Mouse (Mus musculus): ENCODE results near the gene Ier5l. TPM values are rescaled to one million over a fixed set of nuclear protein-coding genes. Genes with fewer than 3 reads are reported as not detected.
A peak's percentile ranks its signal among the peaks of the same experiment; 100 is the strongest.

Ier5l gene
- 2.1 and 3.1 TPM in 2 replicates for polyA plus RNA-seq (2015; fragmentation: Nextera tagmentation; extraction: Ambion mirVana)

DNA sequence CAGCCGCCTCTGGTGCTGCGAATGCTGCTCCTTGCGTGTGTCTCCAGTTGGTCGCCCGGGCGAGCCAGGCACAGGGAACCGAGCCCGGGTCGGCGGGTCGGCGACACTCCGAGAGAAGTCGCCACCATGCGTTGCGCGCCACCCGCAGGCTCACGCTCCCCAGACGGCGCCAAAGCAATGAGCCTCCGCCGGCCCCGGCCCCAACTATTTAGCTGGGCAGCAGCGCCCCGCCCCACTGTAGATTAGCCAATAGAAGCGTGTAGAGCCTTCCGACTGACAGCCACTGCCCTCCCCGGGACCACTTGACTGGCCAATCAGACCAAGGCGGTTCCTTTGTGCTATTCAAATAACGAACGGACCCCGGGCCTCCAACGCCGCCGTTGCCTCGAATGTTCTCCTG lies at the start of gene Ier5l:
Gene Ier5l, minus strand, starts transcription at position 181 of the 400 bp plus-strand sequence.
- Histone ChIP-seq H3K9me3 (no peaks in the 10 kb centered on the region), H3K4me3 (peak within 1 kb of the TSS; percentile 90), H3K4me1 (replicated peaks) (peaks cover 33% of the 10 kb centered on the region), H3K9ac (peak within 1 kb of the TSS; percentile 98), H3K4me2 (peak within 1 kb of the TSS; percentile 97), H3K27ac (replicated peaks) (peak within 1 kb of the TSS; percentile 93), H3K27me3 (peaks cover 16% of the 10 kb centered on the region), H3K36me3 (no peaks in the 10 kb centered on the region)
- ATAC-seq (ENCODE audit: low read depth) = peak; percentile 90
- 0% methylated on average over 37 of the region's 37 CpGs for WGBS

DNA sequence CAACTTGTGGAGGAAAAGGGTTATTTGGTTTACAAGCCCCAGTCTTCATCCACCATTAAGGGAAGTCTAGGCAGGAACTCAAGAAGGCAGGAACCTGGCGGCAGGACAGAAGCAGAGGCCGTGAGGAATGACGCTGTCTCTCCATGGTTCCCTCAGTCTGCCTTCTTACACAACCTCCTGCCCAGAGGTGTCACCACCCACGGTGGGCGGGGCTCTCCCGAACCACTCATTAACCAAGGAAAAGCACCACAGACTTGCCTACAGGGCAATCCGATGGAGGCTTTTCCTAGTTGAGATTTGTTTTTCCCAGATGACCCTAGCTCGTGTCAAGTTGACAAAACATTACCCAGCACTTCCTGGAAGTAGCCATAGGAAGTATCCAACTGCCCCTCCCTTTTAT lies 49.7 kb upstream of the Ier5l start:
- H3K4me1 ChIP-seq (replicated peaks) = peaks cover 3% of the 10 kb centered on the region; the same call in 1 of the 2 replicates
- H3K27me3 ChIP-seq = no peaks in the 10 kb centered on the region
- no peak overlapping the region for H3K9ac ChIP-seq
- no peak for ATAC-seq (ENCODE audit: low read depth)
- no peak overlapping the region for H3K4me2 ChIP-seq
- no peak overlapping the region for H3K4me3 ChIP-seq
- no peaks in the 10 kb centered on the region for H3K36me3 ChIP-seq
- no peak overlapping the region for H3K27ac ChIP-seq (replicated peaks)
- 66% methylated on average over 8 of the region's 8 CpGs for WGBS
- no peaks in the 10 kb centered on the region for H3K9me3 ChIP-seq

DNA sequence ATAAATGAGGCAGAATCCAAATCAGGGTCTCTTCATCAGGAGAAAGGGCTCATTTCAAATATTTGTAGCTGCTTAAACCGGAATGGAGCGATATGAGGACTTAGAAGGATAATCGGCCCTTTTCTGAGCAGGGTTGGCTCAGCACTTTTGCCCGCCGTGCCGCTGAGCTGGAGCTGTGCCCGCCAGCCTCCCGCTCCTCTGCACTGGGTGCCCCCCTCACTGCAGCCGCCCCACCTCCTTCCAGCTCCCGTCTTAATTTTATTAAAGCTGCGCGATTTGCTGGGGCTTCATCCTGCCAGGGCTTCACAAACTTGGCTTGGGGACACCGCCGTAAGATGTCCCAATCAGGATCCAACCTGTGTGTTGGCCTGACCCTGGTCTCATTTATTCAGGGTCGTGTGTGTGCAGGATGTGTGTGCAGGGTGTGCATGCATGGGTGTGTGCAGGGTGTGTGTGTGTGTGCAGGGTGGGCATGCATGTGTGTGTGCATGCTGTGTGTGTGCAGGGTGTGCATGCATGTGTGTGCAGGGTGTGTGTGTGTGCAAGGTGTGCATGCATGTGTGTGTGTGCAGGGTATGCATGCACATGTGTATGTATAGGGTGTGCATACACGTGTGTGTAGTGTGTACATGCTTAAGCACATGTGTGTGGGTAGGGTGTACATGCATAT lies 36.8 kb upstream of the Ier5l start:
- WGBS = 80% methylated on average over 16 of the region's 16 CpGs
- ATAC-seq (ENCODE audit: low read depth) = no peak

DNA sequence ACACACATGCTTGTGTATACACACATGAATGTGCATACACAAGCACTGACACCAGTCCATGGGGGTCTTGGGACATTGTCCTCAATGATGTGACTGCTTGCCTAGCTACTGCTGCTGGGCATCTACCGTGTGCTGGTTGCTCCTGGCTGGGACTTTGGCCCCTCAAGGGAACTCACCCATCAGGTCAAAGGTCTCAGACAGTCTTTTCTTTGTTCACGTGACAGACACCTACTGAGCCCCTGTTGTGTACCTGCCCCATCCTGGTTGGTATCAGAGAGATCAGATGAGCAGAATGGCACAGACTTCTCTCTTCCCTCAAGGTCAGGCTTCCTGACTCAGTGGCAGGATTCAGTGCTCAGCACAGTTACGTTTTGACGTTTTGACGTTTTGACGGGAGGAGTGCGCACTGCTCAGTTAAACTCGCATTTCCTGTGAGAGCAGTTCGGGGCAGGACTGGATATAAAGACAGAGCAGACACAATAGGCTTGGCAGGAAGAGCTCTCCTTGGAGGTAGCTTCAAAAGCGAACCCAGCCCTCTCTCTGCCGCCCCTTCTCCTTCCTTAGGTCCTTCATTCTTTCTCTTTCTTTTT lies 33.2 kb upstream of the Ier5l start:
- Histone ChIP-seq H3K4me1 (replicated peaks) (no peaks in the 10 kb centered on the region), H3K4me3 (no peak overlapping the region), H3K27me3 (no peaks in the 10 kb centered on the region), H3K27ac (replicated peaks) (no peak overlapping the region), H3K4me2 (no peak overlapping the region), H3K9me3 (no peaks in the 10 kb centered on the region), H3K36me3 (no peaks in the 10 kb centered on the region), H3K9ac (no peak overlapping the region)
- ATAC-seq (ENCODE audit: low read depth) = no peak
- WGBS = 69% methylated on average over 11 of the region's 11 CpGs

More for the DNA sequence above, 36.8 kb upstream of the Ier5l start:
- H3K4me3 ChIP-seq = no peak overlapping the region
- no peak overlapping the region for H3K4me2 ChIP-seq
- H3K9ac ChIP-seq = no peak overlapping the region
- no peaks in the 10 kb centered on the region for H3K9me3 ChIP-seq
- no peak overlapping the region for H3K27ac ChIP-seq (replicated peaks)
- no peaks in the 10 kb centered on the region for H3K27me3 ChIP-seq
- no peaks in the 10 kb centered on the region for H3K36me3 ChIP-seq
- no peaks in the 10 kb centered on the region; the same call in 1 of the 2 replicates for H3K4me1 ChIP-seq (replicated peaks)

DNA sequence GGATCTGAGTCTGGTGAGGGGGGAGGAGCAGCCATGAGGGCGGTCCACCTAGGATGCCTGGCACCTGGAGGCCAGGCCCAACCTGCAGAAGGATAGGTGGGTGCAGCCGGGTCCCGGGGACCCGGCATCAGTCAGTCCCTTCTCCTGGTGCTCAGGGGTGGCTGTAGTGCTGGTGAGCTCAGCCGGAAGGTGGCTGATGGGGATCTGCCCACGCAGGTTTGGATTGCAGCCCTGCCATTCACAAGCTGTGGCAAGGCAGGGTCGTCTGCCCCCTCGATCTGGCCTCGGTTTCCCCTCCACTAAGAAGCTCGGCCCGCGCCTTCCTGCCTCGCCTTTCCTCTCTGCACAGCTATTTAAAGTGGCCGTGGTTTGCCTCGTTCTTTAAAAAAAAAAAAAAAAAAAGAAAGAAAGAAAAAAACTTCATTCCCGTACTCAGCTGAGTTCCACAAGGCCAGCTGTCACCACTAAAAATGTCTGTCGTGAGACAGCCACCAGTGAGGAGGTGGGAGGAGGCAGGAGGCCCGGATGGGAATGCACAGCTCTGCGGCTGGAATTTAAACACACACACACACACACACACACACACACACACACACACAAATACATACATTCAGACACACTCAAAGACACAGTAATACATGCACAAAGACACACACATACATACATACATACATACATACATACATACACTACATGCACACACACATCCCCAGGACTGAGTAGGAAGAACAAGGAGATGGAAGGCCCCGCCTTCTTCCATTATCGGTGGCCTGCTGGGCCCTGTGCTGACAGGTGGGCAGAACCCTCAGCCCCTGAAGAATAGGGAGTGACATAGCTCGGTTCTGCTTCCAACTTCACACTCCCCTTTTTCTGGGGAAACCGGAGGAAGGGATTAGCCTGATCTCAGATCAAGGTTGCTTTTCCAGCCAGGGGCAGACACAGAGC lies 29.9 kb upstream of the Ier5l start:
- H3K27ac ChIP-seq (replicated peaks) = no peak overlapping the region
- no peak overlapping the region for H3K4me2 ChIP-seq
- H3K9me3 ChIP-seq = no peaks in the 10 kb centered on the region
- no peaks in the 10 kb centered on the region for H3K4me1 ChIP-seq (replicated peaks)
- no peak for ATAC-seq (ENCODE audit: low read depth)
- WGBS = 49% methylated on average over 23 of the region's 23 CpGs
- no peaks in the 10 kb centered on the region for H3K36me3 ChIP-seq
- no peaks in the 10 kb centered on the region for H3K27me3 ChIP-seq
- no peak overlapping the region for H3K4me3 ChIP-seq
- H3K9ac ChIP-seq = no peak overlapping the region

DNA sequence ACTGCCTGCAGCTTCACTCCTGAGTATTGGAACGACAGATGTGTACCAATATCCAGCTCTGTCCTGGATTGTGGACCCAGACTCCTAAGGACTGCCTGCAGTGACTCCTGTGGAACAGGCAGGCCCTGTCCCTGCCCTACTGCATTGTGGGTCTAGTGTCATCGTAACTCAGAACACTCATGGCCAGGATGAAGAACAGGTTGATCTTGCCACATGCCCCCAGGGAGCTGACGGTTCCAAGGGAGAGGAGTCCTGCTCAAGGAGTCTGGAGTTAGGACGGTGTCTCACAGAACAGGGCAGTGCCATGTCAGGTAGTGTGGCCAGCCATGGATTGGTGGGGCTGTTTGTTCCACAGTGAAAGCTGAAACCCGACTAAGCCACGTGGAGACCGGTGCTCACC lies 27.7 kb upstream of the Ier5l start:
- no peaks in the 10 kb centered on the region for H3K36me3 ChIP-seq
- no peaks in the 10 kb centered on the region for H3K9me3 ChIP-seq
- H3K4me2 ChIP-seq = no peak overlapping the region
- no peak overlapping the region for H3K9ac ChIP-seq
- no peaks in the 10 kb centered on the region for H3K27me3 ChIP-seq
- 80% methylated on average over 7 of the region's 7 CpGs for WGBS
- H3K27ac ChIP-seq (replicated peaks) = no peak overlapping the region
- ATAC-seq (ENCODE audit: low read depth) = no peak
- H3K4me1 ChIP-seq (replicated peaks) = no peaks in the 10 kb centered on the region
- H3K4me3 ChIP-seq = no peak overlapping the region

DNA sequence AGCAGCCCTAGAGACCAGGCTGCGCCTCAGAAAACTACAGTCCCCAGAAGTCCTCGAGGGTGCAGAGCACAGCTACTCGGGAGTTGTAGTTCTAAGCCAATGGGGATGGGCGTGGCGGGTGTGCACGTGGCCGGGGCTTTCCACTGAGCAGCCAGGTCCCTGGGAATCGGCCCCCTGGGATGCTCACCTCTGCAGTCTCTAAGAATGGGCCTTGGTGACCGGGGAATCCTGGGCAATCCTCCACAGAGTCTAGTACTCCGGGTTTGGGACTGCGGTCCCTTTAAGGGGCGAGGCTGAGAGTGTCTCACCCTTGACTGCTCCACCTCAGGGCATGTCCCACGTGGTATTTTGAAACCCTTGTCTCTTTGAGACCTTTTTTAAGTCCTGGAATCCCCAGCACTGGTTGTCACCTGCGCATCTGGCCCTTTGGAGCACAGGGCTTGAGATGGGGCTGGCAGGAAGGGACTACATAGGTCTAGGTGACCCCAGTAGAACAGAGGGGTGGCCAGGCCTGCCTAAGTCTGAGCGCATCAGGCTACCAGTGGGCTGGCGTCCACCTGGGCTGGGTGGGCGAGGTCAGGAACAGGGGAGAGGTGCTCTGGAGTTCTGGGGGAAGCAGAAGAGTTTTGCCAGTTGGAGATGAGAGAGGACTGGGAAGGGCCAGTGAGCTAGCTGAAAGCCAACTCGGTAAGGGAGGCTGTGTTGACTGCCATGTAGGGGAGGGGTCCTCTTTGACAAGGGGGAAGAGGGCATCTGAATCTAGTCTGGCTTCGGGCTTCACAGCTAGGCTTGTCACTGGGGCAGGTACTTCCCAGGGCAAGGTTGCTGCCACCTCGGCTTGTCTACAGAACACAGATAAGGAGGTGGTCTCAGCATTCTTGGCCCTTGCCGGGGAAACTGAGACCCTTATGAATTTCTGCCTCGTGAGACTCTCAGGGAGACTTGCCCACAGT lies 22.2 kb upstream of the Ier5l start:
- WGBS = 29% methylated on average over 22 of the region's 22 CpGs
- Histone ChIP-seq H3K27ac (replicated peaks) (no peak overlapping the region; the same call in 1 of the 2 replicates), H3K36me3 (no peaks in the 10 kb centered on the region), H3K9me3 (no peaks in the 10 kb centered on the region), H3K27me3 (no peaks in the 10 kb centered on the region), H3K4me1 (replicated peaks) (peaks cover 6% of the 10 kb centered on the region), H3K9ac (peak overlapping the region; percentile 4; the same call in 1 of the 2 replicates), H3K4me3 (peak overlapping the region; percentile 32), H3K4me2 (peak overlapping the region; percentile 54)
- peak; percentile 98 for ATAC-seq (ENCODE audit: low read depth)

DNA sequence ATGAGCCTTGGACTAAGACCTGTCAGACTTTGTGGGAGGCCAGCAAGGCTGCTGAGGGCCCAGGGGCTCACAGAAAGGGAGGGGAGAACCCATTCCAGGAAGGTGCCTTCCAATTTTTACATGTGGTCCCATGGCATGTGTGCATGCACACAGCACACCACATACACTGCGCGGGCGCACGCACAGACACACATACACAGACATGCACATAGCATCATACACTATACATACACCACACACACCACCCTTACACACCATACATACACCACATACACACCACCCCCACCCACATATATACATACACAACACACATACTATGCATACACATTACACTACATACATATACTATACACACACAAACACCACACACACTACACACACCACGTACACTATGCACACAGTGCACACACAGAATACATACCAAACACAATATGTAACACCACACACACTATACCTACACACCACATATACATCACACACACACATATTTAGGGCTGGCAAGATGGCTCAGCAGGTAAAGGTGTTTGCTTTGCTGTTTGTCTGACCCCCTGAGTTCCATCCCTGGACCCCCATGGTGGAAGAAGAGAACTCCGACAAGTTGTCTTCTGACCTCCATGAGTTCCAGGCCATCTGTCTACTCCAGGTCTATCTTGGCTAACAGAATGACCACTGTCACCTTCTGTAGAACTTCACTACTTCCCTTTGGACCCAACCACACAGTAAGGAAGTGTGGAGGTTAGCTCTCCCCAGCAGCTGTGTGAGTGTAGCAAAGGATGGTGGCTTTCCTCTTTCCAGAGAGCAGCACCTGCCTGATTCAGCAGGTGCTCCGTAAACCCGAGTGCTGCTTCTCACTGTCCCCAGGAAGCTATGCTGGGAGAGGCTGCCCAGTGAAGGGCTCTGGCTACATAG lies 21.2 kb upstream of the Ier5l start:
- ATAC-seq (ENCODE audit: low read depth) = peak; percentile 48; the same call in 1 of the 2 replicates
- Histone ChIP-seq H3K4me1 (replicated peaks) (peaks cover 6% of the 10 kb centered on the region), H3K9ac (no peak overlapping the region), H3K36me3 (no peaks in the 10 kb centered on the region), H3K9me3 (no peaks in the 10 kb centered on the region), H3K4me2 (peak overlapping the region; percentile 54; the same call in 1 of the 2 replicates), H3K27me3 (no peaks in the 10 kb centered on the region), H3K27ac (replicated peaks) (no peak overlapping the region), H3K4me3 (no peak overlapping the region)
- WGBS = 76% methylated on average over 8 of the region's 8 CpGs

DNA sequence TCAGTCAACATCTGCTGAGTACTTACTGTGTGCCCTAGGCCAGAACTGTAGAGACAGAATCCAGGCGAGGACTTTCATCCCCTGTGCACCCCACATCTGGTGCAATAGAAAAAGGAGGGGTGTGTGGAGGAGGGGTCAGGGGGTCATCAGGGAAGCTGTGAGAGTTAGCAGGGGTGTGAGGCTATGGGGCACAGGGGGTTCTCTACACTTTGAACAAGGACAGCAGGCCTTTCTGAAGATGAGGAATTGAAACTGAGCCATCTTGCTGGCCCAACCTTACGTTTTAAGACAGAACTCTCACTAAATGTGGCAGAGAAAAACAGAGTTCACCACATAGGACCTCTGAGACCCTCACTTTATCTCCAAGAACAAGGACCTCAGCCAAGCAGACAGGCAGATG lies 16.4 kb upstream of the Ier5l start:
- no peaks in the 10 kb centered on the region for H3K36me3 ChIP-seq
- H3K27ac ChIP-seq (replicated peaks) = no peak overlapping the region
- H3K4me2 ChIP-seq = no peak overlapping the region
- H3K9ac ChIP-seq = no peak overlapping the region
- no peaks in the 10 kb centered on the region for H3K27me3 ChIP-seq
- no peak overlapping the region for H3K4me3 ChIP-seq
- H3K9me3 ChIP-seq = no peaks in the 10 kb centered on the region
- no peak for ATAC-seq (ENCODE audit: low read depth)
- 63% methylated on average over 2 of the region's 2 CpGs for WGBS
- H3K4me1 ChIP-seq (replicated peaks) = no peaks in the 10 kb centered on the region

DNA sequence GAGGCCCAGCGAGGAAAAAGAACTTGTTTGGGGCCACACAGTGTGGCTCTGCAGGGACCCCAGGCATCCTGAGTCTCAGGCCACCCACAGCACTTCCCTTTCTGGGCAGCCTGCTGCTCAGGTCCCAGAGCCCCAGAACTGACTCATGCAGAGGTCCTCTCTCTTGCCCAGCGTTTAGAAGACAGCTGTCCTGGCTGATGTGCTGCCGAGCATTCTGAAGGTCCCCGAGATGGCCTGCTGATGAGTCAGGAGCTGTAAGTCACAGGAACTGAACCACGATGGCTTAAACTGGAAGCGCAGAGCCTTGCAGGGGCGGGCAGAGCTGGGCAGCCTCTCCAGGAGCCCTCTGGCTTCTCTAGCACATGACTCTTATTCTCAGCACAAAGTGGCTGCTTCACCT lies 13.6 kb upstream of the Ier5l start:
- no peak overlapping the region for H3K4me3 ChIP-seq
- ATAC-seq (ENCODE audit: low read depth) = no peak
- WGBS = 45% methylated on average over 7 of the region's 7 CpGs
- no peak overlapping the region for H3K4me2 ChIP-seq
- H3K36me3 ChIP-seq = no peaks in the 10 kb centered on the region
- no peaks in the 10 kb centered on the region for H3K4me1 ChIP-seq (replicated peaks)
- no peak overlapping the region for H3K9ac ChIP-seq
- no peaks in the 10 kb centered on the region for H3K9me3 ChIP-seq
- no peak overlapping the region for H3K27ac ChIP-seq (replicated peaks)
- no peaks in the 10 kb centered on the region for H3K27me3 ChIP-seq

All from neural tube, embryonic 13.5 days (tissue).